Mouse (Mus musculus) spleen, postnatal 10 days (tissue): ENCODE measurements around the gene C130074G19Rik.

Experiments used
- DNase-seq, 2 experiments: peaks; one replicate each; pipeline ENCODE4 v3.0.0; 2021 to 2022; ENCODE audit warnings: low spot score in 2 of 2

Gene C130074G19Rik

GRCm38 (mm10) chr1:184882281-184883268 is at the start of gene C130074G19Rik:
Gene C130074G19Rik (minus strand): TSS chr1:184883218.
- DNase-seq, result peak in 1 of 2 experiments; percentile 41

GRCm38 (mm10) chr1:184931097-184931496 is 48.1 kb upstream of the C130074G19Rik start:
- no peak for DNase-seq

GRCm38 (mm10) chr1:184928382-184928781 is 45.4 kb upstream of the C130074G19Rik start:
- DNase-seq, result no peak

GRCm38 (mm10) chr1:184927911-184928310 is 44.9 kb upstream of the C130074G19Rik start:
- no peak for DNase-seq

GRCm38 (mm10) chr1:184922824-184923223 is 39.8 kb upstream of the C130074G19Rik start:
- DNase-seq, result no peak

GRCm38 (mm10) chr1:184920057-184920456 is 37.0 kb upstream of the C130074G19Rik start:
- no peak for DNase-seq

GRCm38 (mm10) chr1:184918227-184918888 is 35.3 kb upstream of the C130074G19Rik start:
- DNase-seq, result no peak

- DNase-seq, result no peak
These were observed 29.3 kb upstream of the C130074G19Rik start for GRCm38 (mm10) chr1:184912336-184912735.

- no peak for DNase-seq
These were observed 28.8 kb upstream of the C130074G19Rik start for GRCm38 (mm10) chr1:184911861-184912260.

GRCm38 (mm10) chr1:184908558-184908957 is 25.5 kb upstream of the C130074G19Rik start:
- no peak for DNase-seq

GRCm38 (mm10) chr1:184905904-184906745 is 23.1 kb upstream of the C130074G19Rik start:
- no peak for DNase-seq

GRCm38 (mm10) chr1:184905371-184905770 is 22.4 kb upstream of the C130074G19Rik start:
- no peak for DNase-seq

GRCm38 (mm10) chr1:184903697-184904096 is 20.7 kb upstream of the C130074G19Rik start:
- no peak for DNase-seq

- no peak for DNase-seq
These were observed 19.9 kb upstream of the C130074G19Rik start for GRCm38 (mm10) chr1:184902886-184903285.

GRCm38 (mm10) chr1:184897350-184897749 is 14.3 kb upstream of the C130074G19Rik start:
- no peak for DNase-seq

- DNase-seq, result no peak
These were observed 9.0 kb upstream of the C130074G19Rik start for GRCm38 (mm10) chr1:184891998-184892397.

GRCm38 (mm10) chr1:184889454-184889853 is 6.4 kb upstream of the C130074G19Rik start:
- no peak for DNase-seq

- no peak for DNase-seq
These were observed 3.1 kb upstream of the C130074G19Rik start for GRCm38 (mm10) chr1:184886160-184886559.

- no peak for DNase-seq
These were observed 1.2 kb downstream of the C130074G19Rik start for GRCm38 (mm10) chr1:184881861-184882260.

- DNase-seq, result no peak
These were observed 1.8 kb downstream of the C130074G19Rik start for GRCm38 (mm10) chr1:184881211-184881610.

- no peak for DNase-seq
These were observed 4.2 kb downstream of the C130074G19Rik start for GRCm38 (mm10) chr1:184878860-184879259.

- DNase-seq, result no peak
These were observed 5.7 kb downstream of the C130074G19Rik start for GRCm38 (mm10) chr1:184877306-184877705.
